Mouse (Mus musculus): Measurements from ENCODE around the gene Gtpbp6. TPM values are rescaled to one million over a fixed set of nuclear protein-coding genes. Genes with fewer than 3 reads are reported as not detected.
A peak's percentile ranks its signal among the peaks of the same experiment; 100 is the strongest.
"Not testable (repeated sequence)": the region's sequence is repeated elsewhere in the genome, so short reads cannot be mapped to it uniquely, and the experiment has no call there.

Gene Gtpbp6
- 34.3 and 35.3 TPM in 2 replicates for polyA plus RNA-seq (2016; fragmentation: Nextera tagmentation; extraction: Ambion mirVana)

- Histone ChIP-seq H3K4me3 (peak within 1 kb of the TSS; percentile 93), H3K9me3 (replicated peaks) (no peaks in the 10 kb centered on the region), H3K4me1 (peaks cover 20% of the 10 kb centered on the region), H3K27ac (peak within 1 kb of the TSS; percentile 98), H3K36me3 (peaks cover 51% of the 10 kb centered on the region), H3K27me3 (ENCODE audit: low read depth, poor library complexity, severe bottlenecking) (no peaks in the 10 kb centered on the region)
- under 1% methylated on average over 71 of the region's 71 CpGs for WGBS
- DNase-seq (ENCODE audit: low spot score): peak; percentile 96
Observed at GRCm38 (mm10) chr5:110107581-110108304, at the start of gene Gtpbp6. Gene Gtpbp6 (minus strand): TSS chr5:110108197.

GRCm38 (mm10) chr5:110143007-110143406 lies 35.0 kb upstream of the Gtpbp6 start:
- no peak overlapping the region for H3K4me3 ChIP-seq
- no peaks in the 10 kb centered on the region for H3K4me1 ChIP-seq
- no peak for DNase-seq (ENCODE audit: low spot score)
- no peak overlapping the region for H3K27ac ChIP-seq
- peaks cover 74% of the 10 kb centered on the region for H3K36me3 ChIP-seq
- no peaks in the 10 kb centered on the region for H3K9me3 ChIP-seq (replicated peaks)
- no peaks in the 10 kb centered on the region for H3K27me3 ChIP-seq (ENCODE audit: low read depth, poor library complexity, severe bottlenecking)
- WGBS: 89% methylated on average over 5 of the region's 5 CpGs

- Histone ChIP-seq H3K4me1 (no peaks in the 10 kb centered on the region), H3K36me3 (peaks cover 69% of the 10 kb centered on the region), H3K9me3 (replicated peaks) (no peaks in the 10 kb centered on the region), H3K4me3 (no peak overlapping the region), H3K27ac (no peak overlapping the region), H3K27me3 (ENCODE audit: low read depth, poor library complexity, severe bottlenecking) (no peaks in the 10 kb centered on the region)
- WGBS: 92% methylated on average over 2 of the region's 2 CpGs
- no peak for DNase-seq (ENCODE audit: low spot score)
Observed at GRCm38 (mm10) chr5:110142309-110142708, 34.3 kb upstream of the Gtpbp6 start.

- no peak overlapping the region for H3K27ac ChIP-seq
- no peaks in the 10 kb centered on the region for H3K27me3 ChIP-seq (ENCODE audit: low read depth, poor library complexity, severe bottlenecking)
- WGBS: 92% methylated on average over 7 of the region's 7 CpGs
- DNase-seq (ENCODE audit: low spot score): no peak
- H3K4me1 ChIP-seq: peaks cover 7% of the 10 kb centered on the region
- H3K9me3 ChIP-seq (replicated peaks): no peaks in the 10 kb centered on the region
- H3K4me3 ChIP-seq: no peak overlapping the region
- peaks cover 52% of the 10 kb centered on the region for H3K36me3 ChIP-seq
Observed at GRCm38 (mm10) chr5:110140424-110140823, 32.4 kb upstream of the Gtpbp6 start.

GRCm38 (mm10) chr5:110139325-110139724 lies 31.3 kb upstream of the Gtpbp6 start:
- Histone ChIP-seq H3K36me3 (peaks cover 44% of the 10 kb centered on the region), H3K4me1 (peaks cover 7% of the 10 kb centered on the region), H3K27me3 (ENCODE audit: low read depth, poor library complexity, severe bottlenecking) (no peaks in the 10 kb centered on the region), H3K9me3 (replicated peaks) (no peaks in the 10 kb centered on the region), H3K4me3 (no peak overlapping the region), H3K27ac (no peak overlapping the region)
- 91% methylated on average over 3 of the region's 3 CpGs for WGBS
- DNase-seq (ENCODE audit: low spot score): no peak

GRCm38 (mm10) chr5:110137816-110138215 lies 29.8 kb upstream of the Gtpbp6 start:
- Histone ChIP-seq H3K4me1 (peaks cover 7% of the 10 kb centered on the region), H3K27me3 (ENCODE audit: low read depth, poor library complexity, severe bottlenecking) (no peaks in the 10 kb centered on the region), H3K36me3 (peaks cover 31% of the 10 kb centered on the region), H3K4me3 (no peak overlapping the region), H3K9me3 (replicated peaks) (no peaks in the 10 kb centered on the region), H3K27ac (no peak overlapping the region)
- 92% methylated on average over 3 of the region's 3 CpGs for WGBS
- DNase-seq (ENCODE audit: low spot score): no peak

GRCm38 (mm10) chr5:110136087-110136464 lies 28.1 kb upstream of the Gtpbp6 start:
- Histone ChIP-seq H3K27me3 (ENCODE audit: low read depth, poor library complexity, severe bottlenecking) (no peaks in the 10 kb centered on the region), H3K36me3 (peaks cover 18% of the 10 kb centered on the region), H3K9me3 (replicated peaks) (no peaks in the 10 kb centered on the region), H3K4me1 (peaks cover 7% of the 10 kb centered on the region), H3K27ac (peak overlapping the region; percentile 75), H3K4me3 (peak overlapping the region; percentile 70)
- WGBS: 7% methylated on average over 18 of the region's 18 CpGs
- DNase-seq (ENCODE audit: low spot score): no peak

GRCm38 (mm10) chr5:110135293-110136086 lies 27.5 kb upstream of the Gtpbp6 start, which contains the start of gene Chfr:
Gene Chfr (plus strand): TSS chr5:110135842.
- Histone ChIP-seq H3K4me1 (peaks cover 7% of the 10 kb centered on the region), H3K27ac (peak within 1 kb of the TSS; percentile 75), H3K9me3 (replicated peaks) (no peaks in the 10 kb centered on the region), H3K36me3 (peaks cover 16% of the 10 kb centered on the region), H3K27me3 (ENCODE audit: low read depth, poor library complexity, severe bottlenecking) (no peaks in the 10 kb centered on the region), H3K4me3 (peak within 1 kb of the TSS; percentile 70)
- peak; percentile 99 for DNase-seq (ENCODE audit: low spot score)
- WGBS: 4% methylated on average over 46 of the region's 46 CpGs

GRCm38 (mm10) chr5:110122380-110122779 lies 14.4 kb upstream of the Gtpbp6 start:
- WGBS: 84% methylated on average over 3 of the region's 3 CpGs
- not testable (repeated sequence) for H3K27me3 ChIP-seq (ENCODE audit: low read depth, poor library complexity, severe bottlenecking); H3K27ac ChIP-seq; H3K9me3 ChIP-seq (replicated peaks); DNase-seq (ENCODE audit: low spot score); H3K4me1 ChIP-seq; H3K4me3 ChIP-seq
- H3K36me3 ChIP-seq: peaks cover 59% of the 10 kb centered on the region

- no peaks in the 10 kb centered on the region for H3K27me3 ChIP-seq (ENCODE audit: low read depth, poor library complexity, severe bottlenecking)
- H3K9me3 ChIP-seq (replicated peaks): no peaks in the 10 kb centered on the region
- peaks cover 20% of the 10 kb centered on the region for H3K4me1 ChIP-seq
- peak within 1 kb of the TSS; percentile 61 for H3K4me3 ChIP-seq
- H3K27ac ChIP-seq: peak within 1 kb of the TSS; percentile 77
- DNase-seq (ENCODE audit: low spot score): peak; percentile 92
- under 1% methylated on average over 12 of the region's 12 CpGs for WGBS
- peaks cover 46% of the 10 kb centered on the region for H3K36me3 ChIP-seq
Observed at GRCm38 (mm10) chr5:110109991-110110441, 2.0 kb upstream of the Gtpbp6 start, which contains the start of gene Zfp605. Gene Zfp605 (plus strand): TSS chr5:110110092.

GRCm38 (mm10) chr5:110108305-110108628 lies 270 bp upstream of the Gtpbp6 start:
- H3K27ac ChIP-seq: peak overlapping the region; percentile 98
- WGBS: 1% methylated on average over 7 of the region's 7 CpGs
- no peaks in the 10 kb centered on the region for H3K9me3 ChIP-seq (replicated peaks)
- peak overlapping the region; percentile 93 for H3K4me3 ChIP-seq
- DNase-seq (ENCODE audit: low spot score): no peak
- peaks cover 51% of the 10 kb centered on the region for H3K36me3 ChIP-seq
- H3K27me3 ChIP-seq (ENCODE audit: low read depth, poor library complexity, severe bottlenecking): no peaks in the 10 kb centered on the region
- peaks cover 20% of the 10 kb centered on the region for H3K4me1 ChIP-seq

- H3K4me3 ChIP-seq: peak overlapping the region; percentile 93
- no peaks in the 10 kb centered on the region for H3K9me3 ChIP-seq (replicated peaks)
- no peak for DNase-seq (ENCODE audit: low spot score)
- H3K27me3 ChIP-seq (ENCODE audit: low read depth, poor library complexity, severe bottlenecking): no peaks in the 10 kb centered on the region
- WGBS: 16% methylated on average over 41 of the region's 41 CpGs
- H3K36me3 ChIP-seq: peaks cover 53% of the 10 kb centered on the region
- H3K4me1 ChIP-seq: peaks cover 22% of the 10 kb centered on the region
- peak overlapping the region; percentile 98 for H3K27ac ChIP-seq
Observed at GRCm38 (mm10) chr5:110106901-110107564, 964 bp downstream of the Gtpbp6 start.

Data from limb, embryonic 10.5 days (tissue).